Mouse (Mus musculus) forebrain, embryonic 16.5 days (tissue): ENCODE data around the gene Adgrl3. TPM values are rescaled to one million over a fixed set of nuclear protein-coding genes. Genes with fewer than 3 reads are reported as not detected.

ENCODE experiments used
- ATAC-seq: fragments of 200-750 bp; cut with Nextera tagmentation; 2 replicates; pipeline ENCODE4 v1.8.0; 2017; ENCODE audit warnings: mild to moderate bottlenecking, moderate library complexity
- H3K27ac ChIP-seq: fragments of 300-500 bp; sonication (generic); 2 replicates; pipeline ENCODE4 v1.5.1; 2014; ENCODE audit warnings: low read length, control low read depth
- H3K27me3 ChIP-seq: fragments of 300-500 bp; sonication (generic); replicated peaks from 2 replicates; pipeline ENCODE4 v1.6.1; 2014; ENCODE audit warnings: low read length; ENCODE audit not compliant: control insufficient read depth, insufficient read depth
- H3K36me3 ChIP-seq: fragments of 300-500 bp; sonication (generic); 2 replicates; pipeline ENCODE4 v1.6.1; 2014; ENCODE audit not compliant: control insufficient read depth, insufficient read depth
- H3K4me1 ChIP-seq: fragments of 300-500 bp; sonication (generic); replicated peaks from 2 replicates; pipeline ENCODE4 v1.6.1; 2014; ENCODE audit warnings: low read length; ENCODE audit not compliant: control insufficient read depth, insufficient read depth
- H3K4me2 ChIP-seq: fragments of 300-500 bp; sonication (generic); 2 replicates; pipeline ENCODE4 v1.6.1; 2014; ENCODE audit warnings: mild to moderate bottlenecking, low read length, control low read depth
- H3K4me3 ChIP-seq: fragments of 300-500 bp; sonication (generic); replicated peaks from 2 replicates; pipeline ENCODE4 v1.5.1; 2014; ENCODE audit warnings: mild to moderate bottlenecking, low read length, control low read depth
- H3K9ac ChIP-seq: fragments of 300-500 bp; sonication (generic); replicated peaks from 2 replicates; pipeline ENCODE4 v1.6.1; 2014; ENCODE audit warnings: low read depth, low read length, control low read depth
- H3K9me3 ChIP-seq: fragments of 300-500 bp; sonication (generic); 2 replicates; pipeline ENCODE4 v1.6.1; 2016; ENCODE audit warnings: low read length; ENCODE audit not compliant: control insufficient read depth
- WGBS: fragments of 180-500 bp; shearing (Covaris S2); extraction: QIAGEN DNeasy Blood & Tissue Kit; methylation state at CpG from one replicate; pipeline ENCODE4 v1.1.7; 2014; 5-methylcytosine and 5-hydroxymethylcytosine counted together
- polyA plus RNA-seq: library from polyadenylated mRNA; unstranded; fragments of >200 nt; fragmentation: Nextera tagmentation; extraction: Ambion mirVana; gene quantifications from 2 replicates; pipeline ENCODE4 v1.2.1, GENCODE M21; 2015

The Adgrl3 gene
- polyA plus RNA-seq, 1 experiment from 2014 or later: 63.6 TPM

DNA sequence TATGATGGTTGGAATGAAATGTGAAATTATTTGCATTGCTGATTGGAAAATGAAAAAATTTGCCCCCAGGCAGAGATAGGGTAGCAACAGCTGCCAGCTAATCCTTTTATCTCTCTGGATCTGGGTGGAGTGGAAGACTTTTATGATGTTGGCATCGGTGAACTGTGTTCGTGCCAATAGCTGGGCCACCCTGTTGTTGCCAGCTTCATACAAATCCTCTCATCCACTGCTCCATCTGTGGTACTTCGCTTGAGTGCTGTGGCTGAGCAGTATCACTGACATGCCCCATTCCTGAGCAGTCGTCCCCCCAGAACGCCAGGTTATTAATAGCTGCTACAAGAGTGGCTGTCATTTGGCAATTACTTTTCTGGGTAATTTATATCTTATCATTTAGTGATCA is 590.3 kb downstream of the Adgrl3 start:
- WGBS: 64% methylated on average over 5 of the region's 5 CpGs
- Histone ChIP-seq H3K9ac (no peak overlapping the region), H3K9me3 (no peaks in the 10 kb centered on the region), H3K4me1 (peaks cover 3% of the 10 kb centered on the region; the same call in 1 of the 2 replicates), H3K36me3 (no peaks in the 10 kb centered on the region), H3K4me2 (no peak overlapping the region), H3K27ac (no peak overlapping the region), H3K4me3 (no peak overlapping the region), H3K27me3 (no peaks in the 10 kb centered on the region)
- ATAC-seq: peak; percentile 62

GRCm38 (mm10) chr5:81614674-81615073 is 594.7 kb downstream of the Adgrl3 start:
- 77% methylated on average over 4 of the region's 4 CpGs for WGBS
- no peak overlapping the region for H3K27ac ChIP-seq
- no peak overlapping the region for H3K9ac ChIP-seq
- no peak for ATAC-seq
- H3K4me1 ChIP-seq: peaks cover 3% of the 10 kb centered on the region; the same call in 1 of the 2 replicates
- H3K36me3 ChIP-seq: no peaks in the 10 kb centered on the region
- no peak overlapping the region for H3K4me3 ChIP-seq
- H3K4me2 ChIP-seq: no peak overlapping the region
- H3K27me3 ChIP-seq: no peaks in the 10 kb centered on the region
- H3K9me3 ChIP-seq: no peaks in the 10 kb centered on the region

DNA sequence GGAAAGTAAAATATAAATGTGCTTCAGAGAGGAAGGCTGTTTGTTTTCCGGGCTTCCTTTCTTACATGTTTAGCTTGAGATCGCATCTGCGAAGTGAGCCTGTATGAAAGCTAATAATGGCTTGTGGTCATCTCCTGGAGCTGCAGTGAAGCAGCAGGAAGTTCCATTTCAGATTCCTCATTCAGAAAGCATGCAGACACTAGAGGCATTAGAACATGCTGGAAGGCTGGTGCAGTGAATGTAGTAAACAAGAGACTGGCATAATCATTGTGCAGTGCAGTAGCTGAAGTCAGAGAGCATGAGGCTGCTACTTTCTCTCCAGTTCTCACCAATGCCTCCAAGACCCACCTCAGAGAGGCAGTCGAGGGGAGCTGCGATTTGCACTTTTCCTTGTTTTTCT is 601.2 kb downstream of the Adgrl3 start:
- Histone ChIP-seq H3K9ac (no peak overlapping the region), H3K27ac (no peak overlapping the region), H3K4me1 (no peaks in the 10 kb centered on the region), H3K4me2 (no peak overlapping the region), H3K9me3 (no peaks in the 10 kb centered on the region), H3K4me3 (no peak overlapping the region), H3K36me3 (no peaks in the 10 kb centered on the region), H3K27me3 (no peaks in the 10 kb centered on the region)
- WGBS: 80% methylated on average over 5 of the region's 5 CpGs
- ATAC-seq: no peak

- H3K9ac ChIP-seq: no peak overlapping the region
- WGBS: 77% methylated on average over 3 of the region's 3 CpGs
- H3K27me3 ChIP-seq: no peaks in the 10 kb centered on the region
- no peak for ATAC-seq
- no peak overlapping the region for H3K4me2 ChIP-seq
- no peaks in the 10 kb centered on the region for H3K4me1 ChIP-seq
- H3K36me3 ChIP-seq: no peaks in the 10 kb centered on the region
- H3K4me3 ChIP-seq: no peak overlapping the region
- no peak overlapping the region for H3K27ac ChIP-seq
- H3K9me3 ChIP-seq: no peaks in the 10 kb centered on the region
Observed at GRCm38 (mm10) chr5:81621715-81622114, 601.8 kb downstream of the Adgrl3 start.

DNA sequence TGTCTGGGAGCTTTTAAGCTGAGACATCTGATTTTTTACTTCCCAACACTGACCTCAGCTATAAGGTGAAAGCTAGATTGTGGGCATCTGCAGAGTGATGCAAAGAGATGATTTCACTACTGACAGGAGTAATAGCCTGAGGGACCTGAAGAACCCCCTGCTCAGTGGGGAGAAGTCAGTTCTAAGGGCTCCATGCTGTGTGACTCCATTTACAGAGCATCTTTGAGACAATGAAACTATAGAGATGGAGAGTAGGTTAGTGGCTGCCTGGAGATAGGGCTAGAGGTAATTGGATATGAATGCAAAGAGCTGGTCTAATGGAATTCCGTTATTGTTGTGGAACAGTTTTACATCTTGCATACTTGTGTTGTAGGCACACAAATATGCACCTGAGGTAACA is 603.9 kb downstream of the Adgrl3 start:
- 13% methylated on average over 1 of the region's 1 CpGs for WGBS
- ATAC-seq: no peak
- no peaks in the 10 kb centered on the region for H3K4me1 ChIP-seq

GRCm38 (mm10) chr5:81636169-81636568 is 616.2 kb downstream of the Adgrl3 start:
- Histone ChIP-seq H3K4me1 (peaks cover 3% of the 10 kb centered on the region), H3K9ac (no peak overlapping the region), H3K4me2 (no peak overlapping the region), H3K9me3 (no peaks in the 10 kb centered on the region), H3K27me3 (no peaks in the 10 kb centered on the region), H3K36me3 (no peaks in the 10 kb centered on the region), H3K4me3 (no peak overlapping the region), H3K27ac (no peak overlapping the region)
- no peak for ATAC-seq
- WGBS: 60% methylated on average over 2 of the region's 2 CpGs

More for the DNA sequence above, 603.9 kb downstream of the Adgrl3 start:
- no peaks in the 10 kb centered on the region for H3K27me3 ChIP-seq
- no peaks in the 10 kb centered on the region for H3K36me3 ChIP-seq
- no peak overlapping the region for H3K27ac ChIP-seq
- H3K4me2 ChIP-seq: no peak overlapping the region
- no peak overlapping the region for H3K4me3 ChIP-seq
- no peak overlapping the region for H3K9ac ChIP-seq
- H3K9me3 ChIP-seq: no peaks in the 10 kb centered on the region

DNA sequence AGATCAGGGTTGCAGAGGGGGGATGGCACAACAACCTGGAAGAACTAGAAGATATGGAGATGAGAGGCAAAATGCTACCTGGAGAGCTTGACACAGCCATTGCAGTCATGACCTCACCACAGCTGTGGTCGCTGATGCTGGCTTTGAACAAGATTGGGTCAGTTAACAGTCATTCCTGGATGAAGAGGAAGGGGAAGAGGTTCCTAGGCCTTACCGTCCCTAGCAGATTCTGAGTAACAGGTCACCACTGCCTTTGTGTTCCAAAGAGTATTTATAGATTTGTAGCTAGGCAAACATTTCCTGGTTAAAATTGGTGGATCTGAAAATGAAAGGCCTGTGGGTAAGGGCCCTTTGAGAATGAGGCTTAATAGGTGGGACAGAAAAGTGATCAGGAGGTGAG is 618.5 kb downstream of the Adgrl3 start:
- no peaks in the 10 kb centered on the region for H3K9me3 ChIP-seq
- H3K27ac ChIP-seq: no peak overlapping the region
- no peak overlapping the region for H3K9ac ChIP-seq
- WGBS: 86% methylated on average over 2 of the region's 2 CpGs
- H3K36me3 ChIP-seq: no peaks in the 10 kb centered on the region
- no peaks in the 10 kb centered on the region for H3K27me3 ChIP-seq
- H3K4me1 ChIP-seq: peaks cover 3% of the 10 kb centered on the region
- ATAC-seq: no peak
- H3K4me3 ChIP-seq: no peak overlapping the region
- H3K4me2 ChIP-seq: no peak overlapping the region

DNA sequence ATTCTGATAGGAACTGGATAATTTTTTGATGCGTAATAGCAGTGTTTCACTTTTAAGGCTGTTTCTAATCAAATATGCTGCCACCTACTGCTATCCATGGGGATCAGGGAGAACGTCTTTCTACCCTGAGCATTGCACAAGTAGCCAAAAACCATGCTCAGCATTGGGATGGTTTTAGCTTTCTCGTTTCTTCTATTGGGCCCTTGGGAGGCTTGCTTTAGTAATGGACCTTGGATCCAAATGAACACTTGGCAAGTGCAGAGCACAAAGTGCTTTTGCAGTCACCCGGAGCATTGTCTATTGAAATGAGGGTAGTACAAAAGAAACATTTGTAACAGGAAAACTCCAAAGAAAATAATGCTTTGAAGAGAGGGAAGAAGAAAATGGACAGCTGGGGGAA is 620.2 kb downstream of the Adgrl3 start:
- Histone ChIP-seq H3K9ac (no peak overlapping the region), H3K9me3 (no peaks in the 10 kb centered on the region), H3K4me2 (no peak overlapping the region), H3K4me1 (peaks cover 3% of the 10 kb centered on the region), H3K36me3 (no peaks in the 10 kb centered on the region), H3K27ac (no peak overlapping the region), H3K4me3 (no peak overlapping the region), H3K27me3 (no peaks in the 10 kb centered on the region)
- 32% methylated on average over 4 of the region's 4 CpGs for WGBS
- ATAC-seq: no peak

DNA sequence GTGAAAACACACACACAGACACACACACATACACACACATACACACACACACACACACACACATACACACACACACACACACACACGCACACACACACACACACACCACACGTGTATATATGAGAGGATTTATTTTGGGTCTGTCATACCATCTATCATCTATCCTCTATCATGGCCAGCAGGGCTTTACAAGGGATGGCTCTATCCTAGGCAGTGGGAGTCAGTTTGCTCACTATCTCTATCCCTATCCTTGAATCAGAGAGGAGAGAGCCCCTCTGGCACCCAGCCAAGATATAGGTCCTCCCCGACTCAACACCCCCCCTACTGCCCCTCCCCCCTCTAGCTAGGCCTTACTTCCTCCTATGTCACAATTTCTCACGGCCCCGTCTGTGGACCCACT is 625.6 kb downstream of the Adgrl3 start:
- no peak overlapping the region for H3K27ac ChIP-seq
- ATAC-seq: no peak
- no peaks in the 10 kb centered on the region for H3K4me1 ChIP-seq
- no peaks in the 10 kb centered on the region for H3K27me3 ChIP-seq
- H3K9ac ChIP-seq: no peak overlapping the region
- 77% methylated on average over 5 of the region's 5 CpGs for WGBS
- H3K4me2 ChIP-seq: no peak overlapping the region
- no peaks in the 10 kb centered on the region for H3K36me3 ChIP-seq
- no peak overlapping the region for H3K4me3 ChIP-seq
- H3K9me3 ChIP-seq: no peaks in the 10 kb centered on the region

DNA sequence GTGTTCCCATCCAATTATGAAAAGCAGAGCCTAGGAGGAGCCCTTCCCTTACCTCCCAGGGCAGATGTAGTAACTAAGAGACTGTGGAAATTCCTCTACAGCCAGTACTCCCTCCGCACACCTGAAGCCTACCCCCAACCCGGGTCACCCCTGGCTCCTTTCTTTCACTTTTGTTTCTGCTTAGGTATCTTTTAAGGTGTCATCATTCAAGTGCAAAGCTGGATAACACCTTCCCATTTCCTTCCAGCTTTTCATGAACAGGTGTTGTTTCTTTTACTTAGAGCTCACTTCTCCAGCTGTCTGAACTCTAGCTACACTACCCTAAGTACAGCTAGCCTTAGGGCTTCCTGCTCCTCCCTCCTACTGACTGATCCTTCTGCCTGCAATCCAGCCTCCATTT is 634.0 kb downstream of the Adgrl3 start:
- H3K4me1 ChIP-seq: no peaks in the 10 kb centered on the region
- no peak overlapping the region for H3K27ac ChIP-seq
- H3K9me3 ChIP-seq: no peaks in the 10 kb centered on the region
- no peak for ATAC-seq
- H3K27me3 ChIP-seq: no peaks in the 10 kb centered on the region
- H3K9ac ChIP-seq: no peak overlapping the region
- 72% methylated on average over 2 of the region's 2 CpGs for WGBS
- no peak overlapping the region for H3K4me2 ChIP-seq
- no peak overlapping the region for H3K4me3 ChIP-seq
- H3K36me3 ChIP-seq: no peaks in the 10 kb centered on the region
